Mouse (Mus musculus) spleen, adult 12 weeks (tissue): Measurements from ENCODE around the gene Agap1.

ENCODE experiments used
- DNase-seq: peaks from one replicate; pipeline ENCODE4 v3.0.0; 2022; ENCODE audit warnings: low spot score

Gene Agap1

DNA sequence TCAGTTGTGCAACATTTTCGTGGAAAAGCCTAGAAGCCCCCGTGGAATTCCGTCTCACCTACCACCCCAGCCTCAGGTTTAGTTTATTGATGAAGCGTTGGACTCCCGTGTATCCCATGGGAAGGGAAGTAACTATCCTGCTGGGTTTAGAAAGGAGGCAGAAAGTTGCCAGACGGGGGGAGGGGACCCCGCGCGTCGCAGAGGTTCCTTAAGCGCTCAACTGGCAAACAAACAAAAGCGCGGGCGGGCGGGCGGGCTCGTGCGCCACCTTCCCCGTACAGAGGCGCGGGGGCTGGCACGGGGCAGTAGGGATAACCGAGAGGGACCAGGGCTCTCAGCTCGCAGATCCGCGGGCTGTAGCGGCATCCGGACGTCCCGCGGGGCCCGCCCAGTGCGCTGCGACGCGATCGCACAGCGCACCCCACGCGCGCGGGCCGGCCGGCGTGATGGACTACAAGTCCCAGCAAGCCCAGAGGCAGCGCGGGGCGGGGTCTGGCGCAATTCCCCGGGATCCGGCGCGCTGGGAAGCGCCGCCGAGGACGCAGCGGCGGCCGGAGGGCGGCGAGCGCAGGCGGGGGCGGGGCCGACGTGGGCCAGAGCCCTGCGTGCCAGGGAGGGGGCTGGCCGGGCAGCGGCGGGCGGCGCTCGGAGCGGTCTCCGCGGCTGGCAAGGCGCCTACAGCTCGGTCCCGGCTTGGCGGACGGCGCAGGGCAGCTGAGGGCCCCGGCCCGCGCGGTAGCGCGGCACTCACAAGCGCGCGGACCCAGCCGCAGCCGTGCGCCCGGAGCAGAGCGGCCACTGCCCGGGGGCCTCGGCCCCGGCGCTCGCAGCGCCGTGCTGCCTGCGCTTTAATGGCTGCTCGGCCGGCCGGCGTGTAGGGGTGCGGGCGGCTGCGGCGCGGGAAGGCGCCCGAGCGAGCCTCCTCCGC lies at the start of gene Agap1:
TSS of gene Agap1 (plus strand) at position 611 of the 928 bp plus-strand sequence.
- DNase-seq, result peak; percentile 65

DNA sequence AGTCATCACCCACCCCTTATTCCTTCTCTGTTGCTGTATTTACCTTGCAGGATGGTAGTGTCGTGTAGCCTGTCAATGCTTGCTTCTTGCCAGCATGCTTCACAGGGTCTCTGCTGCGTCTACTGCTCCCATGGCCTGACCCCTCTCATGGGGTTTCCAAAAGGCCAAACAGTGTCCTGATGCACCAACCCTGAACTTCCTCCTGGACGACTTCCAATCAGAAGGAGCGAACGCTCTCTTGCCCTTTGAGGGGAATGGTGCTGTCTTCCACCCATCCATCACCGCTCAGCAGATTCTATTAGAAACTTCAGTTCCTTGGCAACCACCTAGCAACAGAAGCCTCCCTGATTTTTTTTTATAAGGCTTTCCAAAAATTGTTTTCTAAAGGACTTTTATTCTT lies 48.6 kb upstream of the Agap1 start:
- DNase-seq, result no peak

DNA sequence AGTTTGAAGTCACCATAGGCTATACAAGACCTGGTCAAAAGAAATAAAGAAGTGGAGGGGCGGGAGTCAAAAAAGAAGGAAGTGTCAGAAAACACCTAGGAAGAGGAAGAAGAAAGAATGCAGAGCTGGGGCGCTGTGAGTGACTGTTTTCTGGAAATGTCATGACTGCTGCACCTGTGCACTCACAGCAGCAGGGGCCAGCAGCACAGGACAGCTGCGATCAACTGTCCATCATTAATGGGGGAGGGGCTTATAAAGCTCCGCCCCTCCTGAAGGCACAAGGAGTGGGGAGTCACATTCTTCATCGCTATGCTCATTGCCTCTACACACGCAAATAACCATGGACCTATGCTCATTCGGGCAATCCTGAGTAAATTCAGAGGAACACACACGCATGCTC lies 46.6 kb upstream of the Agap1 start:
- no peak for DNase-seq

DNA sequence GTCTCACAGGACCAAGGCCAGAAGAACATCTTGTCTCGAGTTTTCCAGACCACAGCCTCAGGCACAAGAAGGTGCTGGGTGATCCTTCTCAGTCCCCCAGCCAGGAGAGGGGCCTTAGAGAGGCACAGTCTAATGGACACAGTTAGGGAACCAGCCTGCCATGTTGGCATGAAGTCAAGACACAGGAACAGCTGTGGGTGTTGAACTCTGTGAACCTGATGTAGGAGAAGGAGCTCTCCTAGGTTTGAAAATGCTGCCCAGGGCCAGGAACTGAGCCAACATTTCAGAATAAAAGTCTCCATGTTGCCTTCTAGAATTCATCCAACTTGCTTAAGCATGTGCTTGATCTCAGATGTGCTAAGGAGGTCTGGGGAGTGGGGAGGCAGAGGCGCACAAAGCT lies 41.5 kb upstream of the Agap1 start:
- no peak for DNase-seq

DNA sequence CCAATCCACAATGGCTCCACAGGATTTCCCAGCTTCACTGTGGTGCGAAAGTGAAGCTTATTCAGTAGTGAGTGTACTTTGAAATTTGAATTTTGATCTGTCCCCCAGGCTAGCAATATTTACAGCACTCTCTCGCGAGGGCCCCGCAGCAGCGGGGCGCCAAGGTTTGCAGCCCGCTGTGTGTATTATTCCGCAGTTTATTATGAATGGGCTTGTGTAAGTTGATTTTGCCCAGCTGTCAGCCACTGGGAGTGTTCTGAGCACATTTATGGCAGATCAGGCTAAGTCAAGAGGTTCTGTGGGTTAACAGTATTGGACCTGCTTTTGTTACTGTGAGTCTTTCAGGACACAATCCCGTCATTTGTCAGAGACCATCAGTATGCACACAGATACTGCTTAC lies 40.0 kb upstream of the Agap1 start:
- no peak for DNase-seq

DNA sequence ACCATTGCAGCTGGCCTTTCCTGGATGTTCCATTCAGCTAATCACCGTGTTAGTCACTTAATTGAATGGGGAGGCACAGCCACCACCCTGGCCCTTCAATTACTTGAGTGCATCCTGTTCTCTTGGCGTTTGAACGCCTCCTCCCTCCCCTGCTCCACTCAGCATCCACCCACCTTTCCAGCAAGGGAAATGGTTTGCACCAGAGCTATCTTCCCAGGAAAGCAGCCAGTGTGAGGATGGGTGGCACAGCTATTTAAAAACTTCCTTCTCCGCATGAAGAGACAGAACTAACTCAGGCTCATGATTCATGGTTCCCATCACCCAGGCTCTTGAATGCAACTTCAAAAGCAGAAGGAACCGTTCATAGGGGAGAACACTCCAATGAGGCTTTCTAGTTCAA lies 37.7 kb upstream of the Agap1 start:
- no peak for DNase-seq

DNA sequence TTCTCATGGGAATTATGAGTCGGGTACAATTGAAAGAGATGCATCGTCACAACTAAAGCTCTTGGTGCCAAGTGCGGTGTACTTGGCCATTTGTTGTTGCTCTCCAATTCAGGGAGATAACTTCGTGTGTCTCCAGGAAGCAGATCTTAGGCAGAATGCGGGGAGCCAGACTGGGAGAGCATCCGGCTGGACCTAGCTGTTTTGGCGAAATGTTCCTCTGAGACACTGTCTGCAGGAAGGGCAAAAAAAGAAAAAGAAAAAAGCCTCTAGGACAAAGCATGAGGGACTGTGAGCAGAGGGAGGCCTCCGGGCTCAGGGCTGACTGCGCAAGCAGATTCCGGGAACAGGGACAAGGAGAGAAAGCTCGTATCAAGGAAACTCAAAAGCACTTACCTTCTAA lies 34.0 kb upstream of the Agap1 start:
- no peak for DNase-seq

DNA sequence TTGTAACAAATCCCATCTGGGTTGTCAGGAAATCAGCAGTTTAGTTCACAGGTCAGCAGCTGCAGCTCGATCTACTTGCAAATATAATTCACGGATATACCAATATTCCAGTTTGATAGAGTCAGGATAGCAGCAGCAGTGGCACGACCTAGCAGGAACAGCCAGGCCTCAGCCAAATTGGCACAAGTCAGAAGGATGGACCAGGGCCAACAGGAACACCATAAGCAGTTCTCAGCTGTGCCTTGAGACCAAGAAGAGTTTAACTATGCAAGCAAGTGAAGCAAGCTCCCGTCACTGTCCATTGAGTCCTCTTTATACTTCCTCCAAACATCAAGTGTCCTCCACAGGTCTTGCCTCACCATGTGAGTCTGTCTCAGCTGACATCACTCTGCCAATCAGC lies 33.2 kb upstream of the Agap1 start:
- no peak for DNase-seq

DNA sequence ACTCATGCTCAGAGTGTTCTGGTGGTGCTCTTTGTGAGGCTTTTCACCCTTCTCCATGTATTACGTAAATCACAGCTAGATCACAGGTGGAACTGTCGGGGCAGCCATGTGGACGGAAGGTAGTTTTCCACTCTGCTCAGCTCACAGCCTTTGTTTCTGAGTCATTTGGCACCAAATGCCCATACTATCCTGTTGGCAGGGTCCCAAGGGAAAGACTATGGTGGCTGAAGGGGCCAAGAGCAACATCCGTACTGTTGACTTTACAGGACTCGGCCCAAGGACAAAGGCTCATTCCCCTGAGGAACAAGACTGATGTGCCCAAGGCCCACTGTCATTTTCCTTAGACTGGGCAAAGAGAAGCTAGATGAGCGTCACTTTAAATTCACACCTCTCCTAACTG lies 30.0 kb upstream of the Agap1 start:
- DNase-seq, result no peak

DNA sequence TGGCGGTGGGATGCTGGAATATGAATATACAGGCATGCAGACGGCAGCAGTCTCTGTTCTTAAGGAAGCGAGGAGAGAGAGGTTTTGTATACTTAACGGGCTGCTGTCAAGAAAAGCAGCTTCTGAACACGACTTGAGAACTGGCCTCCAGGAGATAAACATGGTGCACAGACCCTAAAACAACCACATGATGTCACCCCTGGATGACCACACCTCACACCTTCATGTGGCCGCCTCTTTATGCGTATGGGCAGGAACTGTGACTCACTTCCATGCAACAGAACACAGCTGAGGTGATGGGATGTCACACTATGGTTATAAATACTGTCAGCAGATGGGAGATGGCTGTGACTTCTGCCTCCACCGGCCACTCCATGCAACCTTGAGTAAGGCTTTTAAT lies 28.5 kb upstream of the Agap1 start:
- DNase-seq, result no peak

DNA sequence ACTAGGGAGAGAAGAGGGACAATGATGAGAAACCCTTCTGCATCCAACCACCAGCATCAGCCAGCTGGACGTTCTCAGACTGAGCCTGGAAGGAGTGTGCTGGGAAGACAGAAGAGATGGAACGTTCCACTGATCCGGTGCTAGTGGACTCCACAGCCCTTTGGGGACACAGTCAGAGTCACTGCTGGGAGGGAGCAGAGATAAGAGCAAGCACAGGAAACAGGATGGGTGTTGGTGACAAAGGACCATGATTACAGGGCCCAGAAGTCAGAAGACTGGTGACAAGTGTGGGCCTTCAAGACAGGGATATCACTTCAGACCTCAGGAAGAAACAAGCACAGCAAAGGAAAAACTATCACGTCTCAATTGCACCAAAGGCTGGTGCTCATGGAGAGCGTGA lies 25.9 kb upstream of the Agap1 start:
- no peak for DNase-seq

DNA sequence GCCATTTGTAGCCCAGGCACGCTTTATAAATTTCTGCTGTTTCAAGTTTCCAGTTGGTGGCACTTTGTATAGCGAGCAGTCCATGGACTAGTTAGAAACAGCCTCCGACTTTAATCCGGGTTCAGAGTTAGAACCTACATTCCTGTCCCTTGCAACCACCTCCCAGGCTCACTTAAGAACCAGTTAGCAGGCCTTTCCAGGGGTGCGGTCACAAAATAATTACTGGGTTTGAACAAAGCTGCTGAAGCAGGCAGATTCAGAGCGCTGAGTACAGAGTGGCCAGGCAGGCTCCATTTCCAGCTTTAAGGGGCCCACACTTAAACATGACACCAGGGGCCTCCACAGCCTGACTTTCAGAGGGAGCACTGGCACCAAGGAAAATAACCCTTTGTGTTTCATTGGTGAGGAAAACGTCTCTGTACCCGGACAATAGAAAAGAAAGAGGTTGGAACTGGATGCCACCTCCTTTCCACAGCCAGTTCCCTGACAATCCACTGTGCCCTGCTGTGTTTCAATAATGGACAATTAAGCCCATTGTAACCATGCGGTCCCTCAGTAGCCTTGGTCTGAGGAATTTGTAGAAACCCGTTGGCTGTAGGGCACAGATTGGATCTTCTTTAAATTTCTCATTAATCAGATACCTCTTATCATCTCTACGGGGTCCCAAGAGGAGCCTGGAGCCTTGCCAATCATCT lies 24.5 kb upstream of the Agap1 start:
- no peak for DNase-seq

DNA sequence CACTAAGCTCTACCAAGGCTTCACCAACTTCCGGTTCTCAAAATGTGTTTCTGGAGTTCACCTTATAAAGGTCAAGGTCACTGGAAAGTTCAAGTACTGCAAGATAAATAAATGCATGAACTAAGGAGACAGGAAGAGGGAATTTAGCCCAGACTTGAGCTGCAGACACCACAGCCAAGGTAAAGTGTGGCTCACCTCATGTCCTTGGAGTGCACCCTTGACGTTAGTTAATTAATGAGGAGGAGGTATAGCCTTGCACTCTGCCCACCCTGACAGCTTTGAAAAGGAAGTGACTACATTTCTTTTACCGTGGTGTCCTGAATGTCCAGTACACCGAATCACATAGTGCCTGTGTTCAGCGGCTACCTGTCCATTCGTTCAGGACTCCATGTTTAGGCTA lies 15.3 kb upstream of the Agap1 start:
- DNase-seq, result no peak

DNA sequence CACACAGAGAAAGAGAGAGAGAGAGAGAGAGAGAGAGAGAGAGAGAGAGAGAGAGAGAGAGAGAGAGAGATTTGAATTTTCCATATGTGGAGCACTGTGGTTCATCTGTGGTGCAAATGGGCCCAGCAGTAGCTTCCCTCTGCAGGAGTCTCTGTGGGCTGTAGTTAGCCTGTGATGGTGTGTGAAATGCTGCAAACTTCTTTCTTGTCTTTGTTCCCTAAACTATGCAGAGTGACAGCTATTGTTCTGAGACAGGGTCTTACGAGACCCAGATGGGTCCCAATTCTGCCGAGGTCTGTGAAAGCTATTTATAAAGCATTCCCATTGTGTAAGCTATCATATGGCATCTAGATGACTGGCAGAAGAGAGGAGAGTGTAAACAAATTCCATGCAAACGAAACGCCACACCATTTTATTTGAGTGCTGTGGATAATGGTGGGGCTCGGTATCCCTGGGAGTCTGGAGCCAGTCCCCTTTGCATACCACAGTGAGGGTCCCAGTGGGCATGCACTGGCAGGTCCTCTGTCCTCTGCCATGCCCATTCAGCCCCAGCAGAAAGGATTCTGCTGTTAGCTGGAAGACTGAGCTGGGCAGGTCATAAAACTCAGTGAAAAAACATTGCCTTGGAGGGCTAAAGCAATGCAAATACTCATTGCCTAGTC lies 13.2 kb upstream of the Agap1 start:
- no peak for DNase-seq

DNA sequence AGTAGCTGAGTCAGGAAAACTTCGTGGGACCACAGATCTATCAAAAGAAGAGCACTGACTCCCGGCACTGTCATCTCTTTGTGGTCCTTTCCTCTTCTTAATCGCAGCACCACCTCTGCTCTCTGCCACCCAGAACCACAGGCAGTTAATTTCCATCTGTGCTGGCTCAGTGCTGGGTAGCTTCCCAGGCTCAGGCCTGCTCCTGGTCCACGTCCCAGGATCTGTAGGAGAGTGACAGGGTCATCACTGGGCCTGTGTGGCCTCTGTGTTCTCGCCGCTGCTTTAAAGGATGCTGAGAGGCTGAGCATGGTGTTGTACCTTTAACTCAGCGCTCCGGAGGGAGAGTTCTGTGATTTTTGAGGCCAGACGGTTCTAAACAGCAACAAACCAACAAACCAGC lies 11.1 kb upstream of the Agap1 start:
- DNase-seq, result no peak

DNA sequence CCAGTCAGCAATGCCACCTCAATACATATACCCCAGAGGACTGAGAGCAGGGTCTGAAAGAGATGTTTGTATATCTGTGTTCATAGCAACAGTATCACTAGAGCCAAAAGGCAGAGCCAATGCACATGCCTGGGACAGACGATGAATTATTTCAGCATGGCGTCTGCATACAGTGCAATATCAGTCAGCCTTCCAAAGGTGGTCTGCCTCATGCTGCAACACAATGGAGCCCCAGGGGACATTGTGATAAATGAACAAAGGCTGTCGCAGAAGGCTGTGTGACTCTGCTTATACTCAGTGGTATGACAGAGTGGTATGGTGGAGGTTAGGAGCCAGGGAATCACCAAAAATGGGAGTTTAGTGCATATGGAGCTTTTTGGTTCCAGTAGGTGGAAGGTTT lies 10.6 kb upstream of the Agap1 start:
- no peak for DNase-seq

DNA sequence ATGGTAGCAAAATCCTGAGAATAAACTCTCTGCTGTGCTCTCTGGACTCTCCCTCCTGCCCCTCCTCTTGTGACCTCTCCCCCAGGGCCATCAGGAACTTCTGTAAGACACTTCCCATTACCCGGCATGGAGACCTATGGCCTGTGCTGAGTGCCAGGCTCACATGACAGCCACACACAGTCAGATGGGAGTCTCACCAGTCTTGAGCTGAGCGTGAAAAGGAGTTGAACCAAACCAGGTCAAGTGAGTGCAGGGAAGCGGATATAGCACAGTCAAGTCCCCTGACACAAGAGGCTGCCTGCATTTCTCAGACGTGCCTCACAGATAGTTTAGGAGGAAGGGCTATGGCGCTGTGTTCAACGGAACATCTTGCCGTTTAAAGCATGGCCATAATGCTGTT lies 4.5 kb upstream of the Agap1 start:
- DNase-seq, result no peak

DNA sequence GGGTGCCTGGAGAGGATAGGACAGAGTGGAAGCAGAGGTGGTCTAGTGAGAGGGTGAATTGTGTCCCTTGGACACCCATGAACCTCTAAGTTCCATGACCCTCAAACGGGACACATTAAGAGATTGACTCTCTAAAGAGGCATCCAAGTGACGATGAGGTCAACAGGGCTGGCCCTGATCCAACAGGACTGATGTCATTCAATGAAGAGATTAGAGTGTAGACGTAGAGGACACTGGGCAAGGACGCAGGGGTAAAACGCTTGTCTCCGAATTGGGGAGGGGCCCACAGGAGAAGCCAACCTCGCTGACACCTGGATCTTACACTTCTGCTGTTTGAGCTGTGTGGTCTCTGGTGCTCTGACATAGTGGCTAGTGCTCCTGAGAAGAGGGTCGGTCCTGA lies 2.5 kb upstream of the Agap1 start:
- DNase-seq, result no peak

DNA sequence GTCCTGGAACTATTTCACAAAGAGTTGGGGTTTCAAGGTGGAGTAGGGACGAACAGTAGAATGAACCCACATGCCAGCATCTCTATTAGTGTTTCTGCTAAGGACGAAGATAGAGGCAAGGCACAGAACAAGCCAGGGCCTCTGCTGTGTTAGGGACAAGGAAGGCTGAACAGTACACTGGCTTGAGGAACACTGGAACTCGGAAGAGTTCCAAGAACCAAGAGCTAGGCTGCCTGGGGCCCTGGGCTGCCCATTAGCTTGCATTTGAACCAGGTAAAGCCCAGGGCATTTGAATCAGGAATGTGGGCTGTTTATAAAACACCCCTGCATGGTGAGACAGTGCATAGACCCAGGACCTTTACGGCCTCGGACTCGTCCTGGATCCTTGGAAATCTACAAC lies 940 bp upstream of the Agap1 start:
- DNase-seq, result no peak

DNA sequence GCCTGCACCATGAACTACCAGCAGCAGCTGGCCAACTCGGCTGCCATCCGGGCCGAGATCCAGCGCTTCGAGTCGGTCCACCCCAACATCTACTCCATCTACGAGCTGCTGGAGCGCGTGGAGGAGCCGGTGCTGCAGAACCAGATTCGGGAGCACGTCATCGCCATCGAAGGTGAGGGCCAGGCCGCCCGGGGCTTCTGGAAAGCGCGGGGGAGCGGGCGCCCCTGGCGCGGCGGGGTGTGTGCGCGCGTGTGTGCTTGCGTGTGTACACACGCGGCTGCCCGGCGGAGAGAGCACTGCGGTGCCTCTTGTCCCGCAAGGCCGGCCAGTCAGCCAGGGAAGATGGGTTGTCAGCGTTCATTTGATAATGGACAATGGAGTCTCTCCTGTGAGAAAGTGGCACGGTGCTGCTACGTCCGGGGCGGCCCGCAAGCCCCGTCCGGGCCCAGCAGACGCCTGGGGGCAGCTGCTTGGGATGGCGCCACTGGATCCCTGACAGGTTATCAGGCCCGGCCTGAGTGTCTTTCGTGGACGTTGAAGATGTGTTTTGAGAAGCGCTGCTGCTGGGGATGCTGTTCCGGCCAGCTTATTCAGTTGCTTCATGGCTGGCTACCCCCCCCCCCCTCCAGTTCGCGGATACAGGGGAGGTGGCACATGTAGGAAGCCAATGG lies 950 bp downstream of the Agap1 start:
- peak; percentile 7 for DNase-seq

DNA sequence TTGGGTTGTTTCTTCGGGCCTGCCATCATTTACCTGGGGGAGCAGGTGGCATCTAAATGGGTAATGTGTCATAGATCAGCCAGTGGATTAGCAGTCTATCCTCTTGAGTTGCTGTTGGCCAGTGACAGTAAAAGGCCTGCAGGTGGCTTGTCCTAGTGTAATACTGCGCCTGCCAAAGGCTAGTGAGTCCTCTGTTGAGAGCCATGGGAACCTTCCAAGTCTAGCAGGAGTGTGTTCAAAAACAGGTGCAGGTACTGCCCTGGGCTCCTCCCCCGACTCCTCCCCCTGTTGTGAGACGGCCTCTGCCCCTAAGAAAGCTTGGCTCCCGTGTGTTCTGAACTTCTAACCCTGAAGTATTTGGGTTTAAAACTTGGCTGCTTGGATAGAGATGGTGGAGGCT lies 1.9 kb downstream of the Agap1 start:
- DNase-seq, result no peak
